Mouse (Mus musculus) ovary, adult 18-20 months (tissue): ENCODE data around the gene Coro2b.

Source experiments
- DNase-seq: peaks from one replicate; pipeline ENCODE4 v3.0.0; 2022; ENCODE audit warnings: low spot score, mixed read lengths

Gene Coro2b

DNA sequence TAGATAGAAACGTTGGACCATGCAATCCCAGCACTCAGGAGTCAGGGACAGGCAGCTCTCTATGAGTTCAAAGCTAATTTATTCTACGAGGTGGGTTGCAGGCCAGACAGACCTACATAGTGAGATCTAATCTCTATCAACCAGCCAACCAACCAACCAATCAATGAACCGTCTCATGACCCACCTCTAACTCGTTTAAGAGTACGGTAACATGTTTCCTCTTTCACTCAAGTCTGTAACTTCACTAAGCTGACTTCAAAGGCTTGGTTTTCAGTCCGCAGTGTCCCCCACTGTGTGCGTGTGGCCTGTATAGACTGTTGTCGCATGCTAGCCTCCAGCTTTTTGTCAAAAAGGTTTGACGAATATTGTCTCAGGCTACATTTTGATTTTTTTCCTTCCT lies 147.1 kb downstream of the Coro2b start:
- DNase-seq = no peak

- no peak for DNase-seq
Measured at GRCm38 (mm10) chr9:62385727-62386518, 150.9 kb downstream of the Coro2b start.

GRCm38 (mm10) chr9:62385062-62385461 lies 151.8 kb downstream of the Coro2b start:
- DNase-seq = no peak

GRCm38 (mm10) chr9:62382519-62383084 lies 154.2 kb downstream of the Coro2b start:
- no peak for DNase-seq

DNA sequence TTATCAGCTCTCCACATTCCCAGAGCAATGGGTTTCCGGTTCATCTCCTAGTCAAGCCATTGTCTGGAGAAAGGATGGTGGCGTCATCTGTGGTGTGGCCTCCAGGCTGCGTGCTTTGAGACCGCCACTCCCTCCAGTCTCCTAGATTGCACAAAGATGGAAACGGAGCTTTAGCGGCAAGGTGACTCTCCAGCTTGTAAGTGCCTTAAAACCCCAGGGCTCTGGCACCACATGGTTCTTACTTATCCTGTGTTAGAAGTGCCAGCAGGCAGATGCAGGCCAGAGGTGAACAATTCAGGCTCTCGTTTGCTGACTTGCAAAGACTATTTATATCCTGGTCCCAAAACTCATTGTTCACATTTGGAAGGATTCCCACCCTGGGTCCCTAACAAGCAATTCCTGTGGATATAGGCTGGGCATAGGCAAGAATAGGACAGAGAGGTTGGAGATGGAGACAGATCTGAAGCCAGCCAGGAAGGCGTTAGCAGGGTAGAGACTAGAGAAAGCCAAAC lies 155.4 kb downstream of the Coro2b start:
- DNase-seq = no peak

GRCm38 (mm10) chr9:62380351-62380750 lies 156.5 kb downstream of the Coro2b start:
- no peak for DNase-seq

GRCm38 (mm10) chr9:62377897-62378296 lies 158.9 kb downstream of the Coro2b start:
- no peak for DNase-seq

DNA sequence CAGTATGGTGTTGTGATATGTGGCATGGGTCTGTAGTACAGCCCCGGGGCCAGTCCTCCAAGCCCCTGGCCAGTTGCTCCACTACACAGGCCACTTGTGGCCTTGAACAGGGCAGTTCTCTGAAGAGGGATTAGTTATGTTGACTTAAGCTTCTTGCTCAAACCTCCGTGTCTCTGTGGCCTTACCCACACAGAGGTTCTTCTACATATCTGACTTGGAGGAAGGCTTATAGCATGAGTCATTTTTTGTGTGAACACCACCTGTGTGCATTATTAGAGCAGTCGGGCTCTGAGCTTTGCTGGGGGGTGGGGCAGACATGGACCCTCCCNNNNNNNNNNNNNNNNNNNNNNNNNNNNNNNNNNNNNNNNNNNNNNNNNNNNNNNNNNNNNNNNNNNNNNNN lies 162.6 kb downstream of the Coro2b start:
- no peak for DNase-seq

DNA sequence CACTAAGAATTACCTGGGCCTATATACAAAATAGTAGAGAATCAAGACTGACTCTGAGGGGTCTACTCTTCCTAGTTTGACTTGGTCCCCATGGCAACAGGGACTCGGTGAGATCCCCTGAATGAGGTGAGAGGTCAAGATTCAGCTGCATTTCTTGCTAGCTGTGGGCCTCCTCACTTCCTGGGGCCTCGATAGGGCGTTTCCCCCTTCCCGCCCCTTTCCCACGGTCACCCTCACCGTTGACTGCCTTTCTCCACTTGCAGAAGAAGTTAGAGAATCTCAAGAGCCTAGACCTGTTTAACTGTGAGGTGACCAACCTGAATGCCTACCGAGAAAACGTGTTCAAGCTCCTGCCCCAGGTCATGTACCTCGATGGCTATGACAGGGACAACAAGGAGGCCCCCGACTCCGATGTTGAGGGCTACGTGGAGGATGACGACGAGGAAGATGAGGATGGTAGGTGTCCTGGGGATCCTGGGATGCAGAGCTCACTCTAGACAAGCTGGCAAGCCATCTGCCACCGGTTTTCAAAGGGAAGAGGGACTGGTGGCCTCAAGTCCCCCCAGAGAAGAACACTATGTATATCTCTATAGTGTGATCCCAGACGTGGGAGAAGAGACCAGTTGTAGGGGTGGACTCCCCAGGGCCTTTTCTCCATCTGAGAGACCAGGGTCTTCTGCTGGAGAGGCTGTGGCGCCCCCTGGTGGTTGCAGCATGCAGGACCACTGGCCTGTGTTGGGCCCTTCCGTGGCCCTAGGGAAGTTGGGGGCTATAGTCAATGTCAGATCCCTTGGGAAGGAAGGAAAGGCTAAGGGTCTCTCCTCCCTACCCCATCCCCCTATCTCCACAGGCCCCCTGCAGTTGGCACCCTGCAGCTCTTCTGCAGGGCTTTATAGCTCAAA lies 163.4 kb downstream of the Coro2b start:
- DNase-seq = no peak

DNA sequence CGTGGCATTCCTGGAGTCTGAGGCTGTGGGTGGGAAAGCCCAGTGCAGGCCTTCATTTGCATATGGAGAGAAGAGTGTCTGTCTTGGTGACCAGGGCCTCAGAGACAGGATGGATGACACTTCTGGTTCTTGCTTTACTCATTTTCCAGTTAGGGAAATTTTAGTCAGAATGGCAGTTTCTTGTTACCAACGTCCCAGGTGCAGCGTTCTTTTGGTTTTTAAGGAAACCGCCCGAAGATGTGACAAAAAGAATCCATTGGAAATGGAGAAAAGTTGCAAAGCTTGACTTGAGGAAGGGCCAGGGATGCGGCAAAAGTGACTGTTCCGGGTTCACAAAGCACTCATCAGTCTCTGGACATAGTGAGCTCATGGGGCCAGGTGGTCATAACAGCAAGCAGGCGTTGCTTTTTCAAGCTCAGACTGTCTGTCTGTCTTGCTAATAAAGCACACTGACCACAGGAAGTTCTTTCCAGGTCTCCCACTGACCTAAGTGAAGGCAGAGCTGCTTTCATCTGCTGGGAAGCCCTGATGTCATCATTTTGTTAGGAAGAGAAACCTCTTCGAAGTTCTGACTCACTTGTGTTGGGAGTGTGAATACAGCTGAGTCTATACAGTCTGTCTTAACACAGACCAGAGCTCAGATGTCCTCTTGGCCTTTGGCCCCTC lies 164.2 kb downstream of the Coro2b start:
- no peak for DNase-seq

- no peak for DNase-seq
Measured at GRCm38 (mm10) chr9:62371745-62372555, 164.9 kb downstream of the Coro2b start.

DNA sequence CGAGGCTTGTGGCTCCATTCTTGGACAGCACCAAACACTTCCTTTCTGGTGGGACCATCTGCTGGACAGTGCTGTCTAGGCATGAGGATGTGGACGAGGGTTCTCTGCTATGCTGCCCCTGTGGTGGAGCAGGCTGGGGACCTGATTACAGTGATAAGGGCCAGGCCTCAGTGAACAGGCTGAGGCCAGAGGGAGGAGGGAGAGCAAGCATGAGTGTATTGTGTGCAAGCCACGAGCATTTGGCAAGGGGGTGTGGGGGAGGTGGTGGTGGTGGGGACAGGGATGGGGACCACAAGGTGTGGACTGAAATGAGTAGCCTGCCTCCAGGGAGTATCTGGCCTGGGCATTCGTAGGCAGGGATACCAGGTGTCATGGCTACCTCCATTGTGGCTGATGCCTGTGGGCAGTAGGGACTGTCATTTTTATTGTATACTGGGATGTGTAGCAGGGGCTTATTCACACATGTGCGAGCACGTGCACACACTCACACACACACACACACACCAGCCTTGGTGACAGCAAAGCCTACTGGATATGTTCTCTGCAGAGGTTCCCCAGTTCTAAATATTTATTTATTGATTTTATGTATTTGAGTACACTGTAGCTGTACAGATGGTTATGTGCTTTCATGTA lies 166.1 kb downstream of the Coro2b start:
- DNase-seq = no peak

GRCm38 (mm10) chr9:62370186-62370585 lies 166.7 kb downstream of the Coro2b start:
- DNase-seq = no peak
